Mouse (Mus musculus): ENCODE measurements around the gene Col1a2. TPM values are rescaled to one million over a fixed set of nuclear protein-coding genes. Genes with fewer than 3 reads are reported as not detected.

Col1a2 gene
- polyA plus RNA-seq, 1 experiment from 2014 or later = 373 TPM

DNA sequence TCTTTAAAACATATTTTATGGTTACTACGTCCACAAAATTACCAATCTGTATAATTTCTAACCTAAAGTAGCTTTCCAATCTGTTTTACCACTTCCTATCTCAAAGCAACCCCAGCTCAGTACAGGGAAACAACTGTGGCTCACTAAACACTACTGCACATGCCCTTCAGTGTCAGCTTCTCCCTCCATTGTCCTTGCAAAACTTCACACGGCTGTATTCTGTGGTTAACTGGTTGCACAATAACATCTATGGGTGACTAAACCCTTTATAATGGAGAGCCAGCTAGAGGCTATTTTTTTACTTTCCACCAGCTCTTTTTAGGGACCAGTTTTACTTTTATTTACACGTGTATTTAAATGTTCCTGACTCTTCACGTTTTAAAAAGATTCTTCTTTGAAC lies 83.3 kb downstream of the Col1a2 start:
- no peak overlapping the region for H3K9ac ChIP-seq (ENCODE audit: low read length)
- H3K4me2 ChIP-seq (ENCODE audit: low read length) = no peak overlapping the region
- H3K4me3 ChIP-seq (ENCODE audit: control insufficient read depth in 1 of 2, insufficient read depth in 1 of 2, low read depth in 1 of 2, low read length in 2 of 2) = no peak overlapping the region
- no peaks in the 10 kb centered on the region for H3K36me3 ChIP-seq (ENCODE audit: control insufficient read depth, insufficient read depth, low read length)
- H3K9me3 ChIP-seq (ENCODE audit: control insufficient read depth, low read length) = no peaks in the 10 kb centered on the region
- WGBS = 77% methylated on average over 4 of the region's 4 CpGs
- ATAC-seq (ENCODE audit: insufficient number of reproducible peaks, insufficient read depth, low FRiP score, low read depth) = no peak
- no peak overlapping the region for H3K27ac ChIP-seq (replicated peaks in 1 of 2; ENCODE audit: control insufficient read depth in 1 of 2, insufficient read depth in 1 of 2, low read depth in 2 of 2, low read length in 2 of 2)
- no peaks in the 10 kb centered on the region for H3K27me3 ChIP-seq (ENCODE audit: control insufficient read depth, insufficient read depth, low read length)
- no peaks in the 10 kb centered on the region for H3K4me1 ChIP-seq (ENCODE audit: control insufficient read depth in 2 of 2, insufficient read depth in 2 of 2, low read length in 2 of 2)

DNA sequence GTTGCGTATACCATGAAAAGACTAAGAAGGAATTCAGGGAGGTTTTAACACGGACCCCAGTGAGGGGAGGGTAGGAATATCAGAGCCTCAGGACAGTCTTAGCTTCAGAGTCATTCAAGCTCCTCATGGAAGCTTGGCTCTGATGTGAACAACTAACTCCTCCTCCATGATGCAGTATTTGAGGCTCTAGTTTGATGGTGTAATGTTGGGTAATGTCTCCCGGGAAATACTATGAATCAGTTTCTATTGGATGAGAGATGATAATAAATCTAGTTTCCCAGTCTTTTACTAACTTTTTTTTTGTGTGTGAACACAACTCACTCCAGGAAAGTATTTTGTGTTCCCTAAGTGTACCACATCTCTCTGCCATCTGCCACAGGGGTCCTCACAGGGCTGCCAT lies 84.1 kb downstream of the Col1a2 start:
- no peak overlapping the region for H3K27ac ChIP-seq (replicated peaks in 1 of 2; ENCODE audit: control insufficient read depth in 1 of 2, insufficient read depth in 1 of 2, low read depth in 2 of 2, low read length in 2 of 2)
- no peak overlapping the region for H3K4me3 ChIP-seq (ENCODE audit: control insufficient read depth in 1 of 2, insufficient read depth in 1 of 2, low read depth in 1 of 2, low read length in 2 of 2)
- H3K9me3 ChIP-seq (ENCODE audit: control insufficient read depth, low read length) = no peaks in the 10 kb centered on the region
- 91% methylated on average over 3 of the region's 3 CpGs for WGBS
- H3K4me1 ChIP-seq (ENCODE audit: control insufficient read depth in 2 of 2, insufficient read depth in 2 of 2, low read length in 2 of 2) = no peaks in the 10 kb centered on the region
- no peaks in the 10 kb centered on the region for H3K36me3 ChIP-seq (ENCODE audit: control insufficient read depth, insufficient read depth, low read length)
- no peaks in the 10 kb centered on the region for H3K27me3 ChIP-seq (ENCODE audit: control insufficient read depth, insufficient read depth, low read length)
- H3K9ac ChIP-seq (ENCODE audit: low read length) = no peak overlapping the region
- no peak overlapping the region for H3K4me2 ChIP-seq (ENCODE audit: low read length)
- ATAC-seq (ENCODE audit: insufficient number of reproducible peaks, insufficient read depth, low FRiP score, low read depth) = no peak

DNA sequence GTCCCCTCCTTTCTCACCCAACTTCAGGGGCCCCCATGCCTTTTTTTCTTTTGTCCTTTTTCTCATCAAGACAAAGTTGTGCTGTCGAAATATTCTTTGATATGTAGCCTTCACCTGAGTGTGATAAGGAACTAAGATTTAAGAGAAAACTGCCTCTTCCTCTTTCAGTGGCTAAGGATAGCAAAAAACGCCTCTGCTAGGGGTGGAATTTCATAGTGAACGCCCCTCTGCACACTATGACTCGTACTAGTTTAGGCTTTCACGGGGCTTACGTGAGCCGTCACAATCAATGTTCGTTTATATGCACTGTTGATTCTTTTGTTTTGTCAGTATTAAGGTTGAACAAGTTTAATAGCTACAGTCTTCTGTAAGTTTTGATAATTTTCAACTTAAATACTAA lies 85.5 kb downstream of the Col1a2 start:
- no peak for ATAC-seq (ENCODE audit: insufficient number of reproducible peaks, insufficient read depth, low FRiP score, low read depth)

More for the DNA sequence above, 85.5 kb downstream of the Col1a2 start:
- H3K9me3 ChIP-seq (ENCODE audit: control insufficient read depth, low read length) = no peaks in the 10 kb centered on the region
- no peak overlapping the region for H3K27ac ChIP-seq (replicated peaks in 1 of 2; ENCODE audit: control insufficient read depth in 1 of 2, insufficient read depth in 1 of 2, low read depth in 2 of 2, low read length in 2 of 2)
- no peak overlapping the region for H3K9ac ChIP-seq (ENCODE audit: low read length)
- H3K27me3 ChIP-seq (ENCODE audit: control insufficient read depth, insufficient read depth, low read length) = no peaks in the 10 kb centered on the region
- H3K4me1 ChIP-seq (ENCODE audit: control insufficient read depth in 2 of 2, insufficient read depth in 2 of 2, low read length in 2 of 2) = no peaks in the 10 kb centered on the region
- no peak overlapping the region for H3K4me3 ChIP-seq (ENCODE audit: control insufficient read depth in 1 of 2, insufficient read depth in 1 of 2, low read depth in 1 of 2, low read length in 2 of 2)
- H3K36me3 ChIP-seq (ENCODE audit: control insufficient read depth, insufficient read depth, low read length) = no peaks in the 10 kb centered on the region
- no peak overlapping the region for H3K4me2 ChIP-seq (ENCODE audit: low read length)
- 75% methylated on average over 8 of the region's 8 CpGs for WGBS

Other genes starting within 250 kb of the Col1a2 start
- 37.6 and 40.3 TPM in 2 replicates for gene Casd1, start 96.0 kb downstream of the Col1a2 start, polyA plus RNA-seq (2014; fragmentation: Nextera tagmentation; extraction: Ambion mirVana)
- gene Sgce, start 242.4 kb downstream of the Col1a2 start, polyA plus RNA-seq (2014; fragmentation: Nextera tagmentation; extraction: Ambion mirVana) = 47.5 and 52.7 TPM in 2 replicates
- gene Peg10, start 242.5 kb downstream of the Col1a2 start, polyA plus RNA-seq (2014; fragmentation: Nextera tagmentation; extraction: Ambion mirVana) = 2.4 and 2.9 TPM in 2 replicates

Data from heart, embryonic 14.5 days (tissue).